Mouse (Mus musculus) liver, embryonic 14.5 days (tissue): ENCODE measurements around the gene Hbq1a.
A peak's percentile ranks its signal among the peaks of the same experiment; 100 is the strongest.

Experiments used
- CTCF ChIP-seq: IDR thresholded peaks from 2 replicates; pipeline ENCODE4 v1.5.1; 2016; ENCODE audit warnings: antibody characterized with exemption, low read depth, control low read depth
- EP300 ChIP-seq: IDR thresholded peaks from 2 replicates; pipeline ENCODE4 v1.6.1; 2016; ENCODE audit warnings: antibody characterized with exemption, low read depth

DNA sequence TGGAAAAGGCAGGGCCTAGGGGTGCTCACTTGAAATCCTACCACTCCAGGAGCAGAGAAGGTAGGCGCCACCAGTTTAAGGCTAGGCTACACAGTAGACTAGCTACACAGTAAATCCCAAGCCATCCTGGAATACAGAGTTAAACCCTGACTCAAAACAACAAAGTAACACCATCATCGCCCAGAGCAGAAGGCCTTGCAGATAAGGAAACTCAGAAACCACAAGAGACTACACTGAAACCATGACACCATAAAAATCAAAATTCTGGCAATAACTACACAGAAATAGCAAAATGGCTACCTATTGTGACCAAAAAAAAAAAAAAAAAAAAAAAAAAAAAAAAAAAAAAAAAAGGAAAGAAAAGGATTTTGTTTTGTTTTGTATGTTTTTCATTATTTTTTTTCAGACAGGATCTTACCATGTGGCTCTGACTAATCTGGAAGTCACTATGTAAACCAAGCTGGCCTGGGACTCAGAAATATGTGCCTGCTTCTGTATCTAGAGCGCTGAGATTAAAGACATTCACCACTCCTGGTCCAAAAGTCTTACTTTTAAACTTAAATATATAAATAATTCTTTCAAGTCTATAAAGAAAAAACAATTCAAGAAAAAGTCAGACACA lies 34.6 kb upstream of the Hbq1a start:
- TF ChIP-seq EP300 (peak; percentile 95), CTCF (no peak)
